Mouse (Mus musculus): ENCODE results near the gene Mapt. TPM values are rescaled to one million over a fixed set of nuclear protein-coding genes. Genes with fewer than 3 reads are reported as not detected.

The Mapt gene
- polyA plus RNA-seq, 1 experiment = 5.5 TPM

GRCm38 (mm10) chr11:104254408-104255039 is 23.3 kb downstream of the Mapt start:
- no peak for TF ChIP-seq POLR2A (IDR thresholded peaks at IDR 0.05; ENCODE audit: borderline replicate concordance, control insufficient read depth, low read depth, low read length)
- no peak for TF ChIP-seq CTCF (IDR thresholded peaks at IDR 0.05; ENCODE audit: control insufficient read depth, insufficient read depth, low read length)
- Histone ChIP-seq H3K27ac (ENCODE audit: control insufficient read depth, insufficient read depth, low read depth, low read length, poor library complexity) (no peak overlapping the region), H3K4me1 (ENCODE audit: control insufficient read depth, insufficient read depth, low read length) (no peaks in the 10 kb centered on the region), H3K4me3 (replicated peaks; ENCODE audit: control insufficient read depth, low read depth, low read length) (no peak overlapping the region)
- 69% methylated on average over 10 of the region's 10 CpGs for WGBS

GRCm38 (mm10) chr11:104256179-104256578 is 25.0 kb downstream of the Mapt start:
- Histone ChIP-seq H3K4me3 (replicated peaks; ENCODE audit: control insufficient read depth, low read depth, low read length) (no peak overlapping the region), H3K27ac (ENCODE audit: control insufficient read depth, insufficient read depth, low read depth, low read length, poor library complexity) (no peak overlapping the region), H3K4me1 (ENCODE audit: control insufficient read depth, insufficient read depth, low read length) (no peaks in the 10 kb centered on the region)
- TF ChIP-seq CTCF (IDR thresholded peaks at IDR 0.05; ENCODE audit: control insufficient read depth, insufficient read depth, low read length) = no peak
- WGBS = 82% methylated on average over 2 of the region's 2 CpGs

GRCm38 (mm10) chr11:104258991-104259390 is 27.8 kb downstream of the Mapt start:
- no peak overlapping the region for H3K27ac ChIP-seq (ENCODE audit: control insufficient read depth, insufficient read depth, low read depth, low read length, poor library complexity)
- no peak overlapping the region for H3K4me3 ChIP-seq (replicated peaks; ENCODE audit: control insufficient read depth, low read depth, low read length)
- no peaks in the 10 kb centered on the region for H3K4me1 ChIP-seq (ENCODE audit: control insufficient read depth, insufficient read depth, low read length)
- WGBS = 48% methylated on average over 4 of the region's 4 CpGs
- TF ChIP-seq CTCF (IDR thresholded peaks at IDR 0.05; ENCODE audit: control insufficient read depth, insufficient read depth, low read length) (no peak), POLR2A (IDR thresholded peaks at IDR 0.05; ENCODE audit: borderline replicate concordance, control insufficient read depth, low read depth, low read length) (no peak)

GRCm38 (mm10) chr11:104264683-104265082 is 33.5 kb downstream of the Mapt start:
- Histone ChIP-seq H3K27ac (ENCODE audit: control insufficient read depth, insufficient read depth, low read depth, low read length, poor library complexity) (no peak overlapping the region), H3K4me3 (replicated peaks; ENCODE audit: control insufficient read depth, low read depth, low read length) (no peak overlapping the region), H3K4me1 (ENCODE audit: control insufficient read depth, insufficient read depth, low read length) (no peaks in the 10 kb centered on the region)
- TF ChIP-seq POLR2A (IDR thresholded peaks at IDR 0.05; ENCODE audit: borderline replicate concordance, control insufficient read depth, low read depth, low read length) = no peak
- WGBS = 75% methylated on average over 6 of the region's 6 CpGs

- Histone ChIP-seq H3K27ac (ENCODE audit: control insufficient read depth, insufficient read depth, low read depth, low read length, poor library complexity) (no peak overlapping the region), H3K4me1 (ENCODE audit: control insufficient read depth, insufficient read depth, low read length) (no peaks in the 10 kb centered on the region), H3K4me3 (replicated peaks; ENCODE audit: control insufficient read depth, low read depth, low read length) (no peak overlapping the region)
- TF ChIP-seq POLR2A (IDR thresholded peaks at IDR 0.05; ENCODE audit: borderline replicate concordance, control insufficient read depth, low read depth, low read length) (no peak), CTCF (IDR thresholded peaks at IDR 0.05; ENCODE audit: control insufficient read depth, insufficient read depth, low read length) (no peak)
Observed at GRCm38 (mm10) chr11:104265669-104266068, 34.5 kb downstream of the Mapt start.

- TF ChIP-seq CTCF (IDR thresholded peaks at IDR 0.05; ENCODE audit: control insufficient read depth, insufficient read depth, low read length) (no peak), POLR2A (IDR thresholded peaks at IDR 0.05; ENCODE audit: borderline replicate concordance, control insufficient read depth, low read depth, low read length) (no peak)
- Histone ChIP-seq H3K4me3 (replicated peaks; ENCODE audit: control insufficient read depth, low read depth, low read length) (no peak overlapping the region), H3K27ac (ENCODE audit: control insufficient read depth, insufficient read depth, low read depth, low read length, poor library complexity) (no peak overlapping the region), H3K4me1 (ENCODE audit: control insufficient read depth, insufficient read depth, low read length) (no peaks in the 10 kb centered on the region)
- 66% methylated on average over 11 of the region's 11 CpGs for WGBS
Observed at GRCm38 (mm10) chr11:104267380-104267779, 36.2 kb downstream of the Mapt start.

- H3K4me1 ChIP-seq (ENCODE audit: control insufficient read depth, insufficient read depth, low read length) = no peaks in the 10 kb centered on the region
- 75% methylated on average over 9 of the region's 9 CpGs for WGBS
- no peak overlapping the region for H3K27ac ChIP-seq (ENCODE audit: control insufficient read depth, insufficient read depth, low read depth, low read length, poor library complexity)
- no peak overlapping the region for H3K4me3 ChIP-seq (replicated peaks; ENCODE audit: control insufficient read depth, low read depth, low read length)
- TF ChIP-seq CTCF (IDR thresholded peaks at IDR 0.05; ENCODE audit: control insufficient read depth, insufficient read depth, low read length) = peak; percentile 6; the same call in 1 of the 2 replicates
- TF ChIP-seq POLR2A (IDR thresholded peaks at IDR 0.05; ENCODE audit: borderline replicate concordance, control insufficient read depth, low read depth, low read length) = no peak
Observed at GRCm38 (mm10) chr11:104269385-104269822, 38.2 kb downstream of the Mapt start.

- no peak for TF ChIP-seq CTCF (IDR thresholded peaks at IDR 0.05; ENCODE audit: control insufficient read depth, insufficient read depth, low read length)
- no peak for TF ChIP-seq POLR2A (IDR thresholded peaks at IDR 0.05; ENCODE audit: borderline replicate concordance, control insufficient read depth, low read depth, low read length)
- WGBS = 73% methylated on average over 3 of the region's 3 CpGs
- no peak overlapping the region for H3K4me3 ChIP-seq (replicated peaks; ENCODE audit: control insufficient read depth, low read depth, low read length)
- H3K4me1 ChIP-seq (ENCODE audit: control insufficient read depth, insufficient read depth, low read length) = no peaks in the 10 kb centered on the region
- H3K27ac ChIP-seq (ENCODE audit: control insufficient read depth, insufficient read depth, low read depth, low read length, poor library complexity) = no peak overlapping the region
Observed at GRCm38 (mm10) chr11:104270452-104270851, 39.3 kb downstream of the Mapt start.

- no peak for TF ChIP-seq CTCF (IDR thresholded peaks at IDR 0.05; ENCODE audit: control insufficient read depth, insufficient read depth, low read length)
- TF ChIP-seq POLR2A (IDR thresholded peaks at IDR 0.05; ENCODE audit: borderline replicate concordance, control insufficient read depth, low read depth, low read length) = no peak
- H3K27ac ChIP-seq (ENCODE audit: control insufficient read depth, insufficient read depth, low read depth, low read length, poor library complexity) = no peak overlapping the region
- WGBS = 72% methylated on average over 4 of the region's 4 CpGs
Observed at GRCm38 (mm10) chr11:104270876-104271275, 39.7 kb downstream of the Mapt start.

More at GRCm38 (mm10) chr11:104270876-104271275, 39.7 kb downstream of the Mapt start:
- Histone ChIP-seq H3K4me3 (replicated peaks; ENCODE audit: control insufficient read depth, low read depth, low read length) (no peak overlapping the region), H3K4me1 (ENCODE audit: control insufficient read depth, insufficient read depth, low read length) (no peaks in the 10 kb centered on the region)
